Mouse (Mus musculus): ENCODE measurements at regions not wholly inside any gene's neighbourhood (a gene's known extent, or its start where the extent isn't known, plus 50 kb on each side); places are given as distances from the start of the nearest gene placed in this dataset.

DNA sequence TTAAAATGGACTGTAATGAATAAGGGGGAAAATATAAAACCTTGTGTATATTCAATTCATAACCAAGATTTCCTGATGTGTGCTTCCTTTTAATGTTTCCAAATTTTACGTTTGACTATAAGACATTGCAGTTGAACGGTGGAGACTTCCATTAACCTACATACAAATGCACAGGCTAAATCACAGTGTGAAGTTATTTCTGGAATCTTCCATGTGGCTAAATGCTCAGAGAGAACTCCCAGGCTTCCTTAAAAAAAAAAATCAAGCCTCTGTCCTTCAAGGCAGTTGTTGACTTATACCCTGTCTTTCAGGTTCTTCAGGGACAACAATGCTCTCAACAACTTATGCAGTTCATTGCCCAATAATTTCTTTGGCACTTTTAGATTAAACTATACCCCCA, 2677.9 kb upstream of the Gm7489 start:
- TF ChIP-seq CTCF (IDR thresholded peaks at IDR 0.05; ENCODE audit: control insufficient read depth, insufficient read depth, insufficient replicate concordance, low read depth, low read length) (no peak), POLR2A (IDR thresholded peaks at IDR 0.05; ENCODE audit: control insufficient read depth, low read depth, low read length) (no peak)

All from testis, adult 2 months (tissue).